Mouse (Mus musculus) lung, adult 2 months (tissue): ENCODE data around the gene Top2a.

Experiments used
- CTCF ChIP-seq: fragments of 200-500 bp; IDR thresholded peaks from 2 replicates; pipeline ENCODE4 v1.5.1; 2011; ENCODE audit warnings: mild to moderate bottlenecking, low read length, control low read depth; ENCODE audit not compliant: insufficient read depth
- POLR2A ChIP-seq: fragments of 200-500 bp; IDR thresholded peaks from 2 replicates; pipeline ENCODE4 v1.6.1; 2011; ENCODE audit warnings: low read depth, mild to moderate bottlenecking, control low read depth, low read length, borderline replicate concordance; ENCODE audit errors: extremely low read depth

DNA sequence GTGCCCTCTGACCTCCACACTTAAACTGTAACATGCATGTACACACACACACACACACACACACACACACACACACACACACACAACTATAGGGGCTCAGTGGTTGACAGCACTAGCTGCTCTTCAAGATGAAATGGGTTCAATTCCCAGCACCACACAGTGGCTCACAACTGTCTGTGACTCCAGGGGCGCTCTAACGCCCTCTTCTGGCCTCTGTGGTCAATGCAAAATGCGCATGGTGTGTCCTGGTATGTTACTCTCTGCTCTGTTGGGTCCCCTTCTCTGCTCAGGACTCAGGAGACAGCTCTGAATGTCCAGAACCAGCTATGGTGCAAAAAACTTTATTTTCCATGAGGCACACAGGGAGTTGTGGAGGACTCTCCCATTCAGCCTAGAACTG lies 41.4 kb upstream of the Top2a start:
- TF ChIP-seq CTCF (no peak), POLR2A (no peak)
